Mouse (Mus musculus): ENCODE results near the gene Ctnna2.

DNA sequence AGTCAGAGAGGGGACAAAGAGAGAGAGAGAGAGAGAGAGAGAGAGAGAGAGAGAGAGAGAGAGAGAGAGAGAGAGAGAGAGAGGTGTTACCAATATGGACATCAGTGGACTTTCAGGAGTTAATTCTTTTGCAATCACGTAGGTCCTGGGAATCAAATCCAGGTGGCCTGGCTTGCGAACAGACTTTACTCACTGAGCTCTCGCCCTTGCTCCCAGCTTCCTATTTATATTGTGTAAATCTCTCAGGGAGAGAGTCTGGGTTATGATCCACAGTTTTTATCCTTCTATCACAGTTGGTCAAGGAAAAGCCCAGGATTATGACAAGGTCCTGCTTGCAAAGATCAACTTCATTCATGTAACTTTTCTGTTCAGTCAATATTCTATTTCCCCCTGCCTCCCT is 714.3 kb downstream of the Ctnna2 start:
- TF ChIP-seq POLR2A (IDR thresholded peaks at IDR 0.05; ENCODE audit: insufficient read length, low read depth): no peak
- no peak for TF ChIP-seq REST (IDR thresholded peaks at IDR 0.05; ENCODE audit: insufficient read depth, insufficient read length)
